ENCODE assay signal across 20 mouse cellular contexts in genomic region chr17:78382321-78382720, GRCm38 (mm10).
"Had no signal": no experiment of that assay in that cellular context is flagged by ENCODE, and none has a peak within 500 bp of the region (broad histone marks: within the 10 kb centered on the region; RNA-seq: fewer than 3 reads in every experiment).

No protein-coding gene starts in this region.

- H3K27ac ChIP-seq: kidney, embryonic 15.5 days; limb, embryonic 12.5 days; limb, embryonic 15.5 days; macrophage; midbrain, embryonic 12.5 days; midbrain, embryonic 15.5 days; neural tube, embryonic 12.5 days; neural tube, embryonic 15.5 days had no signal

- H3K36me3 ChIP-seq: midbrain, embryonic 15.5 days had no signal

- H3K4me2 ChIP-seq: kidney, embryonic 15.5 days; limb, embryonic 12.5 days; limb, embryonic 15.5 days; lung, embryonic 14.5 days; midbrain, embryonic 12.5 days; midbrain, embryonic 15.5 days; neural tube, embryonic 12.5 days; neural tube, embryonic 15.5 days had no signal

- ATAC-seq: inflammation-experienced regulatory T-cells, adult 6 months; lung, postnatal 0 days; midbrain, embryonic 15.5 days had no signal

- DNase-seq: kidney, adult 11 months; kidney, adult 8-10 months; kidney, postnatal 10 days; kidney, postnatal 36 days; left cerebral cortex, postnatal 4 days; lung, embryonic 14.5 days; right cerebral cortex, adult 18-20 months; right cerebral cortex, postnatal 14 days; right cerebral cortex, postnatal 4 days; thymus, postnatal 25 days had no signal

- H3K9ac ChIP-seq: kidney, embryonic 15.5 days; limb, embryonic 12.5 days; limb, embryonic 15.5 days; lung, embryonic 14.5 days; midbrain, embryonic 12.5 days; midbrain, embryonic 15.5 days; neural tube, embryonic 12.5 days; neural tube, embryonic 15.5 days had no signal

- H3K4me3 ChIP-seq: kidney, embryonic 15.5 days; limb, embryonic 12.5 days; limb, embryonic 15.5 days; midbrain, embryonic 12.5 days; midbrain, embryonic 15.5 days; neural tube, embryonic 12.5 days; neural tube, embryonic 15.5 days had no signal

- H3K9me3 ChIP-seq: kidney, embryonic 15.5 days; limb, embryonic 12.5 days; limb, embryonic 15.5 days; midbrain, embryonic 12.5 days; midbrain, embryonic 15.5 days; neural tube, embryonic 12.5 days; neural tube, embryonic 15.5 days had no signal

- H3K27me3 ChIP-seq: kidney, embryonic 15.5 days; limb, embryonic 12.5 days; limb, embryonic 15.5 days; midbrain, embryonic 12.5 days; midbrain, embryonic 15.5 days; neural tube, embryonic 12.5 days; neural tube, embryonic 15.5 days had no signal

- H3K4me1 ChIP-seq: limb, embryonic 12.5 days; limb, embryonic 15.5 days; midbrain, embryonic 12.5 days; midbrain, embryonic 15.5 days; neural tube, embryonic 12.5 days; neural tube, embryonic 15.5 days had no signal
